Mouse (Mus musculus) small intestine, adult 2 months (tissue): ENCODE data around the gene Fbf1.

Experiments used
- CTCF ChIP-seq: fragments of 200-500 bp; IDR thresholded peaks from 2 replicates; pipeline ENCODE4 v1.5.1; 2012; ENCODE audit warnings: low read depth, mild to moderate bottlenecking, control low read depth, inconsistent platforms, low read length, moderate library complexity, mixed read lengths; ENCODE audit not compliant: insufficient replicate concordance, insufficient read length; ENCODE audit errors: extremely low read depth
- POLR2A ChIP-seq: fragments of 200-500 bp; IDR thresholded peaks from 2 replicates; pipeline ENCODE4 v1.6.1; 2012; ENCODE audit warnings: low read depth, mild to moderate bottlenecking, control low read depth, inconsistent platforms, low read length, moderate library complexity

GRCm38 (mm10) chr11:116106154-116106962 lies 61.6 kb downstream of the Fbf1 start:
- TF ChIP-seq POLR2A (no peak), CTCF (no peak)
